ENCODE assay signal across 28 mouse cellular contexts in the genomic region with DNA sequence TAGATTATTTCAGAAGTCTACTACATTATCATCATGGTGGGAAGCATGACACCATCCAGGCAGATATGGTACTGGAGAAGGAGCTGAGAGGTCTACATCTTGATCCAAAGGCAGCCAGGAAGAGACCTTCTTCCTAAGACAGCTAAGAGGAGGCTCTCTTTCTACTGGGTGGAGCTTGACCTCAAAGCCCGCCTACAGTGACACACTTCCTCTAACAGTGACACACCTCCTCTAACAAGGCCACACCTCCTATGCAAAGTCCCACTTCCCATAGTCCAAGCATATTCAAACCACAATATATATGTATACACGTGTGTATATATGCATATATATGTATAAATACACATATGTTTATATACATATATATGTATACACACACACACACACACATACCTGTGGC. TPM values are rescaled to one million over a fixed set of nuclear protein-coding genes. Genes with fewer than 3 reads are reported as not detected.
DNase-seq lines count a peak whose midpoint lies in the region; ATAC-seq and TF ChIP-seq lines count a peak whose summit lies in the region.
"Had no signal": no experiment of that assay in that cellular context is flagged by ENCODE, and none has a peak within 500 bp of the region (broad histone marks: within the 10 kb centered on the region; RNA-seq: fewer than 3 reads in every experiment).

No protein-coding gene starts in this region.

- H3K4me1 ChIP-seq in liver, embryonic 11.5 days (replicated peaks; ENCODE audit: control insufficient read depth, insufficient read depth, low read length): peaks cover 8% of the 10 kb centered on the region; the same call in 1 of the 2 replicates
- H3K4me1 ChIP-seq in liver, embryonic 14.5 days (replicated peaks; ENCODE audit: control insufficient read depth in 2 of 2, insufficient read depth in 2 of 2, low read length in 1 of 2): peaks cover 12 to 17% of the 10 kb centered on the region in 2 experiments
- peaks cover 12% of the 10 kb centered on the region for H3K4me1 ChIP-seq in lung, adult 2 months (ENCODE audit: control insufficient read depth, insufficient read depth, low read length)
- H3K4me1 ChIP-seq: embryonic facial prominence, embryonic 10.5 days; forebrain, embryonic 10.5 days; hindbrain, embryonic 12.5 days; limb, embryonic 13.5 days; midbrain, embryonic 10.5 days had no signal

- H3K9ac ChIP-seq in liver, embryonic 11.5 days (ENCODE audit: low read depth, low read length): no peak overlapping the region
- no peak overlapping the region for H3K9ac ChIP-seq in liver, embryonic 14.5 days (replicated peaks)
- H3K9ac ChIP-seq: forebrain, postnatal 0 days; heart, embryonic 13.5 days; hindbrain, embryonic 12.5 days; limb, embryonic 13.5 days; lung, embryonic 15.5 days had no signal

- no peak for TF ChIP-seq EP300 in liver, embryonic 14.5 days (IDR thresholded peaks at IDR 0.05; ENCODE audit: low read depth)

- H3K27ac ChIP-seq in liver, embryonic 11.5 days (ENCODE audit: low read depth, low read length): no peak overlapping the region
- H3K27ac ChIP-seq in liver, embryonic 14.5 days: no peak overlapping the region
- H3K27ac ChIP-seq: embryonic facial prominence, embryonic 10.5 days; forebrain, embryonic 10.5 days; heart, embryonic 13.5 days; hindbrain, embryonic 12.5 days; layer of hippocampus, adult 2 months; limb, embryonic 13.5 days; lung, embryonic 15.5 days; midbrain, embryonic 10.5 days had no signal

- peak; percentile 34 for DNase-seq in liver
- no peak for DNase-seq in liver, embryonic 11.5 days (ENCODE audit: low spot score)
- DNase-seq in c-Kit-negative CD71-positive TER-119-positive erythroid progenitor cells, embryonic 14.5 days (ENCODE audit: low read depth, low spot score): peak; percentile 25
- peak in 1 of 3 experiments; percentile 24 for DNase-seq in liver, embryonic 14.5 days (ENCODE audit: low read depth in 3 of 3, low spot score in 3 of 3)
- DNase-seq in lung, adult 2 months: no peak
- no peak for DNase-seq in ovary, adult 18-20 months (ENCODE audit: low spot score)
- no peak for DNase-seq in thymus, postnatal 10 days (ENCODE audit: low spot score in 2 of 2)
- DNase-seq: adrenal gland, adult 8-10 months; cerebellum, adult 9-11 months; forebrain, postnatal 0 days; gastrocnemius, postnatal 14 days; heart, adult 18-20 months; heart, postnatal 14 days; kidney, postnatal 25 days; lung, postnatal 4 days; right cerebral cortex, postnatal 25 days; thymus, adult 18-20 months had no signal

- H3K36me3 ChIP-seq in liver, embryonic 11.5 days (ENCODE audit: control insufficient read depth, insufficient read depth, low read length): peaks cover 13% of the 10 kb centered on the region
- H3K36me3 ChIP-seq in liver, embryonic 14.5 days (replicated peaks; ENCODE audit: control insufficient read depth, insufficient read depth, low read depth): peaks cover 44% of the 10 kb centered on the region

- no peak overlapping the region for H3K4me3 ChIP-seq in liver, embryonic 11.5 days (ENCODE audit: low read depth, low read length)
- no peak overlapping the region for H3K4me3 ChIP-seq in liver, embryonic 14.5 days (ENCODE audit: insufficient read depth in 1 of 2, low read depth in 2 of 2, low read length in 2 of 2)
- no peak overlapping the region for H3K4me3 ChIP-seq in lung, adult 2 months (replicated peaks; ENCODE audit: extremely low read depth, low read depth, low read length)
- H3K4me3 ChIP-seq: embryonic facial prominence, embryonic 10.5 days; forebrain, embryonic 10.5 days; heart, embryonic 13.5 days; hindbrain, embryonic 12.5 days; layer of hippocampus, adult 2 months; limb, embryonic 13.5 days; lung, embryonic 15.5 days; midbrain, embryonic 10.5 days had no signal

- no peaks in the 10 kb centered on the region for H3K27me3 ChIP-seq in liver, embryonic 11.5 days (replicated peaks; ENCODE audit: control insufficient read depth, insufficient read depth, low read length)
- H3K27me3 ChIP-seq in liver, embryonic 14.5 days (ENCODE audit: control insufficient read depth, insufficient read depth, low read length): no peaks in the 10 kb centered on the region
- H3K27me3 ChIP-seq: heart, embryonic 13.5 days; hindbrain, embryonic 12.5 days; limb, embryonic 13.5 days; lung, embryonic 15.5 days had no signal

- WGBS in liver, embryonic 11.5 days: 82% methylated on average over 2 of the region's 2 CpGs
- WGBS in liver, embryonic 14.5 days (ENCODE audit: insufficient replicate concordance): 79% methylated on average over 2 of the region's 2 CpGs
- 97% methylated on average over 2 of the region's 2 CpGs for WGBS in lung, adult 2 months

- no peak for TF ChIP-seq POLR2A in lung, adult 2 months (IDR thresholded peaks at IDR 0.05; ENCODE audit: borderline replicate concordance, extremely low read depth, low read depth, low read length)

- H3K4me2 ChIP-seq in liver, embryonic 11.5 days: no peak overlapping the region
- no peak overlapping the region for H3K4me2 ChIP-seq in liver, embryonic 14.5 days (ENCODE audit: low read depth)
- H3K4me2 ChIP-seq: hindbrain, embryonic 12.5 days; limb, embryonic 13.5 days; lung, embryonic 15.5 days had no signal

- TF ChIP-seq CTCF in liver, embryonic 14.5 days (IDR thresholded peaks at IDR 0.05; ENCODE audit: low read depth): no peak
- no peak for TF ChIP-seq CTCF in lung, adult 2 months (IDR thresholded peaks at IDR 0.05; ENCODE audit: insufficient read depth, low read length)

- no peak; the same call in 1 of the 2 replicates for ATAC-seq in liver, embryonic 11.5 days (replicated peaks; ENCODE audit: low FRiP score)
- ATAC-seq in liver, embryonic 14.5 days (ENCODE audit: insufficient read depth): peak; percentile 46
- peak; percentile 57 for ATAC-seq in monocyte, adult 5-6 weeks (replicated peaks; ENCODE audit: insufficient number of reproducible peaks, low FRiP score, low TSS enrichment, poor library complexity, severe bottlenecking)
- ATAC-seq: activated CD4-positive, CD25-positive, alpha-beta regulatory T cell, adult 4 months; forebrain, postnatal 0 days; intestine, postnatal 0 days had no signal

- no peaks in the 10 kb centered on the region for H3K9me3 ChIP-seq in liver, embryonic 11.5 days (ENCODE audit: control insufficient read depth, low read length)
- no peaks in the 10 kb centered on the region for H3K9me3 ChIP-seq in liver, embryonic 14.5 days (ENCODE audit: control insufficient read depth, low read length)
- H3K9me3 ChIP-seq: embryonic facial prominence, embryonic 10.5 days; forebrain, embryonic 10.5 days; heart, embryonic 13.5 days; hindbrain, embryonic 12.5 days; limb, embryonic 13.5 days; lung, embryonic 15.5 days; midbrain, embryonic 10.5 days had no signal

RNA-seq across cellular contexts. Expression of a gene that starts 32.5 kb away (rescaled TPM):
- 28.6 and 30.4 TPM in 2 replicates for polyA plus RNA-seq in liver, embryonic 11.5 days (2014; fragmentation: Nextera tagmentation; extraction: Ambion mirVana)
- polyA plus RNA-seq in liver, embryonic 14.5 days (2012; rRNA removed): 15.0 and 16.2 TPM in 2 replicates
- 10.5 and 12.1 TPM in 2 replicates for polyA plus RNA-seq in liver, embryonic 14.5 days (2014; fragmentation: Nextera tagmentation; extraction: Ambion mirVana)
- 110 to 154 TPM (median 150 TPM) in 3 replicates for total RNA-seq in monocyte, adult 5-6 weeks (2017)
- 40.1 and 50.7 TPM in 2 replicates for polyA plus RNA-seq in lung, adult 2 months (2012; rRNA removed)

Comparison
In these comparisons a context has a peak if more than half of its experiments do, and no peak if none do; other contexts are left out.
1. DNase-seq: peak in liver (single experiment) and c-Kit-negative CD71-positive TER-119-positive erythroid progenitor cells, embryonic 14.5 days (single experiment); none in liver, embryonic 11.5 days (single experiment), lung, adult 2 months (single experiment), ovary, adult 18-20 months (single experiment) and thymus, postnatal 10 days (0 of 2).